Mouse (Mus musculus) E14TG2a.4 (cell line): ENCODE data around the gene Gm20662.

ENCODE experiments used
- H3K27me3 ChIP-seq: 2 replicates; pipeline ENCODE4 v1.6.1; 2014; ENCODE audit warnings: low read length, control low read depth; ENCODE audit not compliant: insufficient read depth
- H3K36me3 ChIP-seq: 2 replicates; pipeline ENCODE4 v1.6.1; 2014; ENCODE audit warnings: low read length, control low read depth; ENCODE audit not compliant: insufficient read depth
- H3K4me1 ChIP-seq: replicated peaks from 2 replicates; pipeline ENCODE4 v1.6.1; 2014; ENCODE audit warnings: low read depth, low read length, control low read depth
- H3K4me3 ChIP-seq: replicated peaks from 2 replicates; pipeline ENCODE4 v1.5.1; 2014; ENCODE audit warnings: mild to moderate bottlenecking, low read length
- H3K9me3 ChIP-seq: 2 replicates; pipeline ENCODE4 v1.6.1; 2014; ENCODE audit warnings: low read length, control low read depth
- CTCF ChIP-seq: conservative IDR thresholded peaks from 2 replicates; pipeline ENCODE4 v1.5.1; 2014; ENCODE audit warnings: low read length
- NANOG ChIP-seq: IDR thresholded peaks from 2 replicates; pipeline ENCODE4 v1.6.1; 2014; ENCODE audit warnings: borderline replicate concordance, low read length, mixed read lengths
- POU5F1 ChIP-seq: IDR thresholded peaks from 2 replicates; pipeline ENCODE4 v1.6.1; 2014; ENCODE audit warnings: low read length, borderline replicate concordance

Gene Gm20662

GRCm38 (mm10) chr9:107959896-107960295, 36.3 kb upstream of the Gm20662 start:
- Histone ChIP-seq H3K4me3 (no peak overlapping the region), H3K9me3 (no peaks in the 10 kb centered on the region), H3K27me3 (no peaks in the 10 kb centered on the region), H3K36me3 (peaks cover 100% of the 10 kb centered on the region), H3K4me1 (peaks cover 100% of the 10 kb centered on the region)
- no peak for TF ChIP-seq POU5F1
- no peak for TF ChIP-seq NANOG
- no peak for TF ChIP-seq CTCF

GRCm38 (mm10) chr9:107960928-107961327, 35.2 kb upstream of the Gm20662 start:
- TF ChIP-seq NANOG (no peak), CTCF (peak; percentile 18)
- Histone ChIP-seq H3K9me3 (no peaks in the 10 kb centered on the region), H3K36me3 (peaks cover 100% of the 10 kb centered on the region), H3K4me1 (peaks cover 93% of the 10 kb centered on the region), H3K4me3 (peak overlapping the region; percentile 43; the same call in 1 of the 2 replicates), H3K27me3 (no peaks in the 10 kb centered on the region)

GRCm38 (mm10) chr9:107961351-107961762, 34.8 kb upstream of the Gm20662 start:
- H3K36me3 ChIP-seq: peaks cover 100% of the 10 kb centered on the region
- H3K27me3 ChIP-seq: no peaks in the 10 kb centered on the region
- no peaks in the 10 kb centered on the region for H3K9me3 ChIP-seq
- H3K4me3 ChIP-seq: peak overlapping the region; percentile 43
- peak; percentile 72 for TF ChIP-seq POU5F1
- no peak for TF ChIP-seq NANOG
- H3K4me1 ChIP-seq: peaks cover 88% of the 10 kb centered on the region

GRCm38 (mm10) chr9:107961881-107962280, 34.3 kb upstream of the Gm20662 start:
- H3K36me3 ChIP-seq: peaks cover 100% of the 10 kb centered on the region
- peaks cover 83% of the 10 kb centered on the region for H3K4me1 ChIP-seq
- TF ChIP-seq CTCF: no peak
- no peak for TF ChIP-seq NANOG
- no peak for TF ChIP-seq POU5F1
- no peaks in the 10 kb centered on the region for H3K9me3 ChIP-seq
- H3K27me3 ChIP-seq: no peaks in the 10 kb centered on the region
- peak overlapping the region; percentile 43 for H3K4me3 ChIP-seq

GRCm38 (mm10) chr9:107962916-107963315, 33.2 kb upstream of the Gm20662 start:
- Histone ChIP-seq H3K9me3 (no peaks in the 10 kb centered on the region), H3K27me3 (no peaks in the 10 kb centered on the region), H3K4me1 (peaks cover 73% of the 10 kb centered on the region), H3K36me3 (peaks cover 100% of the 10 kb centered on the region), H3K4me3 (no peak overlapping the region)
- TF ChIP-seq CTCF (no peak), POU5F1 (no peak), NANOG (no peak)

GRCm38 (mm10) chr9:107963700-107964099, 32.4 kb upstream of the Gm20662 start:
- peaks cover 65% of the 10 kb centered on the region for H3K4me1 ChIP-seq
- TF ChIP-seq CTCF: peak; percentile 96
- no peak for TF ChIP-seq NANOG
- no peak for TF ChIP-seq POU5F1

GRCm38 (mm10) chr9:107964681-107965080, 31.5 kb upstream of the Gm20662 start:
- Histone ChIP-seq H3K36me3 (peaks cover 100% of the 10 kb centered on the region), H3K4me3 (no peak overlapping the region), H3K27me3 (no peaks in the 10 kb centered on the region), H3K9me3 (no peaks in the 10 kb centered on the region), H3K4me1 (peaks cover 58% of the 10 kb centered on the region)
- TF ChIP-seq NANOG (no peak), CTCF (no peak), POU5F1 (no peak)

More at GRCm38 (mm10) chr9:107963700-107964099, 32.4 kb upstream of the Gm20662 start:
- Histone ChIP-seq H3K9me3 (no peaks in the 10 kb centered on the region), H3K27me3 (no peaks in the 10 kb centered on the region), H3K4me3 (no peak overlapping the region), H3K36me3 (peaks cover 100% of the 10 kb centered on the region)

- Histone ChIP-seq H3K4me3 (no peak overlapping the region), H3K9me3 (no peaks in the 10 kb centered on the region), H3K27me3 (no peaks in the 10 kb centered on the region), H3K36me3 (peaks cover 100% of the 10 kb centered on the region), H3K4me1 (peaks cover 58% of the 10 kb centered on the region)
- TF ChIP-seq CTCF: no peak
- no peak for TF ChIP-seq NANOG
- no peak for TF ChIP-seq POU5F1
These were observed 29.5 kb upstream of the Gm20662 start for GRCm38 (mm10) chr9:107966676-107967075.

GRCm38 (mm10) chr9:107967437-107967836, 28.7 kb upstream of the Gm20662 start:
- peaks cover 100% of the 10 kb centered on the region for H3K36me3 ChIP-seq
- peaks cover 58% of the 10 kb centered on the region for H3K4me1 ChIP-seq
- H3K27me3 ChIP-seq: no peaks in the 10 kb centered on the region
- no peaks in the 10 kb centered on the region for H3K9me3 ChIP-seq
- TF ChIP-seq CTCF: no peak
- TF ChIP-seq POU5F1: no peak
- no peak for TF ChIP-seq NANOG
- H3K4me3 ChIP-seq: no peak overlapping the region
